Mouse (Mus musculus) G1E (cell line): ENCODE results near the gene Fut1.

Source experiments
- CTCF ChIP-seq: IDR thresholded peaks from 2 replicates; pipeline ENCODE4 v1.5.1; 2012; ENCODE audit warnings: low read depth, low read length, inconsistent platforms, mixed read lengths
- GATA1 ChIP-seq: IDR thresholded peaks from 2 replicates; pipeline ENCODE4 v1.6.1; 2012; ENCODE audit warnings: borderline replicate concordance, low read length, inconsistent platforms, mixed read lengths
- GATA2 ChIP-seq: IDR thresholded peaks from 2 replicates; pipeline ENCODE4 v1.6.1; 2012; ENCODE audit warnings: low read depth, low read length, inconsistent platforms, borderline replicate concordance
- TAL1 ChIP-seq: conservative IDR thresholded peaks from 2 replicates; pipeline ENCODE4 v1.6.1; 2012; ENCODE audit warnings: low read depth, low read length, inconsistent platforms, mixed read lengths

DNA sequence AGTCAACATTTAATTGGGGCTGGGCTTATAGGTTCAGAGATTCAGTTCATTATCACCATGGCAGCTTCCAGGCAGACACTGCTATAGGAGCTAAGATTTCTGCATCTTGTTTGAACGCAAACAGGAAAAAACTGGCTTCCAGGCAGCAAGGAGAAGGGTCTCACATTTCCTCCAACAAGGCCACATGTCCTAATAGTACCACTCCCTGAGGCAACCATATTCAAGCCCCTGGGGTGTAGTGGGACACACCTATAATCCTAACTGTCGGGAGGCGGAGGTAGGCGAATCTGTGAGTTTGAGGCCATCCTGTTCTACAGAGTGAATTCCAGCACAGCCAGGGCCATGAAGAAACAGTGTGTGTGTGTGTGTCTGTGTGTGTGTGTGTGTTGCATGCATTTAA is 21.9 kb upstream of the Fut1 start:
- TF ChIP-seq CTCF (no peak), TAL1 (no peak), GATA1 (no peak), GATA2 (no peak)
